Mouse (Mus musculus): ENCODE results near the gene Man1b1. TPM values are rescaled to one million over a fixed set of nuclear protein-coding genes. Genes with fewer than 3 reads are reported as not detected.
A peak's percentile ranks its signal among the peaks of the same experiment; 100 is the strongest.

Gene Man1b1
- total RNA-seq, 2 experiments from 2014 or later, result 34.1 to 36.5 TPM

GRCm38 (mm10) chr2:25398065-25398464 is 65.9 kb downstream of the Man1b1 start:
- ATAC-seq (replicated peaks; ENCODE audit: poor library complexity, severe bottlenecking), result no peak

- no peak for ATAC-seq (replicated peaks; ENCODE audit: poor library complexity, severe bottlenecking)
These were observed 66.9 kb downstream of the Man1b1 start, which contains the start of gene Npdc1 for GRCm38 (mm10) chr2:25399051-25399450. Gene Npdc1, plus strand, starts transcription at chr2:25399351.

- no peak for ATAC-seq (replicated peaks; ENCODE audit: poor library complexity, severe bottlenecking)
These were observed 68.2 kb downstream of the Man1b1 start for GRCm38 (mm10) chr2:25400291-25400690.

GRCm38 (mm10) chr2:25400764-25401163 is 68.6 kb downstream of the Man1b1 start:
- peak; percentile 39 for ATAC-seq (replicated peaks; ENCODE audit: poor library complexity, severe bottlenecking)

Other genes starting within 250 kb of the Man1b1 start
Only the 30 nearest of the 37 such genes appear.
- gene Nrarp, start 151.6 kb upstream of the Man1b1 start, total RNA-seq (2014; fragmentation: Nextera tagmentation), result 0.62 TPM in 1 of 2 replicates, not detected in the other
- gene Nrarp, start 151.6 kb upstream of the Man1b1 start, total RNA-seq (2017), result 0.39 and 0.72 TPM in 2 replicates
- gene Tor4a, start 135.5 kb upstream of the Man1b1 start, total RNA-seq (2014; fragmentation: Nextera tagmentation), result 14.6 and 20.2 TPM in 2 replicates
- 14.7 and 16.4 TPM in 2 replicates for gene Tor4a, start 135.5 kb upstream of the Man1b1 start, total RNA-seq (2017)
- gene Nelfb, start 120.8 kb upstream of the Man1b1 start, total RNA-seq (2014; fragmentation: Nextera tagmentation), result 58.5 and 79.5 TPM in 2 replicates
- 33.7 and 81.1 TPM in 2 replicates for gene Nelfb, start 120.8 kb upstream of the Man1b1 start, total RNA-seq (2017)
- not detected in 2 replicates for gene Stpg3, start 117.7 kb upstream of the Man1b1 start, total RNA-seq (2014; fragmentation: Nextera tagmentation)
- not detected in 2 replicates for gene Stpg3, start 117.7 kb upstream of the Man1b1 start, total RNA-seq (2017)
- gene Fam166a, start 113.6 kb upstream of the Man1b1 start, total RNA-seq (2014; fragmentation: Nextera tagmentation), result not detected in 2 replicates
- gene Fam166a, start 113.6 kb upstream of the Man1b1 start, total RNA-seq (2017), result not detected in 2 replicates
- 180 and 327 TPM in 2 replicates for gene Tubb4b, start 107.6 kb upstream of the Man1b1 start, total RNA-seq (2014; fragmentation: Nextera tagmentation)
- gene Tubb4b, start 107.6 kb upstream of the Man1b1 start, total RNA-seq (2017), result 560 and 623 TPM in 2 replicates
- not detected in 2 replicates for gene Slc34a3, start 98.0 kb upstream of the Man1b1 start, total RNA-seq (2014; fragmentation: Nextera tagmentation)
- not detected in 2 replicates for gene Slc34a3, start 98.0 kb upstream of the Man1b1 start, total RNA-seq (2017)
- gene Rnf224, start 95.6 kb upstream of the Man1b1 start, total RNA-seq (2014; fragmentation: Nextera tagmentation), result not detected in 2 replicates
- gene Rnf224, start 95.6 kb upstream of the Man1b1 start, total RNA-seq (2017), result not detected in 2 replicates
- gene Rnf208, start 90.1 kb upstream of the Man1b1 start, total RNA-seq (2014; fragmentation: Nextera tagmentation), result 0.58 TPM in 1 of 2 replicates, not detected in the other
- not detected in 2 replicates for gene Rnf208, start 90.1 kb upstream of the Man1b1 start, total RNA-seq (2017)
- not detected in 2 replicates for gene Cysrt1, start 89.9 kb upstream of the Man1b1 start, total RNA-seq (2014; fragmentation: Nextera tagmentation)
- not detected in 2 replicates for gene Cysrt1, start 89.9 kb upstream of the Man1b1 start, total RNA-seq (2017)
- gene AL732309.1, start 85.5 kb upstream of the Man1b1 start, total RNA-seq (2014; fragmentation: Nextera tagmentation), result 5.2 and 16.1 TPM in 2 replicates
- gene AL732309.1, start 85.5 kb upstream of the Man1b1 start, total RNA-seq (2017), result 5.6 and 7.4 TPM in 2 replicates
- gene Tmem203, start 76.9 kb upstream of the Man1b1 start, total RNA-seq (2014; fragmentation: Nextera tagmentation), result 6.7 and 17.4 TPM in 2 replicates
- 6.1 and 11.2 TPM in 2 replicates for gene Tmem203, start 76.9 kb upstream of the Man1b1 start, total RNA-seq (2017)
- gene Tprn, start 69.7 kb upstream of the Man1b1 start, total RNA-seq (2014; fragmentation: Nextera tagmentation), result 15.0 and 17.2 TPM in 2 replicates
- gene Tprn, start 69.7 kb upstream of the Man1b1 start, total RNA-seq (2017), result 7.1 and 8.7 TPM in 2 replicates
- gene Ssna1, start 59.9 kb upstream of the Man1b1 start, total RNA-seq (2014; fragmentation: Nextera tagmentation), result 120 TPM in 2 replicates
- gene Ssna1, start 59.9 kb upstream of the Man1b1 start, total RNA-seq (2017), result 52.7 and 84.1 TPM in 2 replicates
- 34.7 and 46.0 TPM in 2 replicates for gene Anapc2, start 59.9 kb upstream of the Man1b1 start, total RNA-seq (2014; fragmentation: Nextera tagmentation)
- gene Anapc2, start 59.9 kb upstream of the Man1b1 start, total RNA-seq (2017), result 17.8 and 35.7 TPM in 2 replicates
- gene Tmem210, start 44.2 kb upstream of the Man1b1 start, total RNA-seq (2014; fragmentation: Nextera tagmentation), result not detected in 2 replicates
- gene Tmem210, start 44.2 kb upstream of the Man1b1 start, total RNA-seq (2017), result not detected in 2 replicates
- not detected in 2 replicates for gene Lrrc26, start 42.4 kb upstream of the Man1b1 start, total RNA-seq (2014; fragmentation: Nextera tagmentation)
- not detected in 2 replicates for gene Lrrc26, start 42.4 kb upstream of the Man1b1 start, total RNA-seq (2017)
- not detected in 2 replicates for gene Grin1, start 13.2 kb upstream of the Man1b1 start, total RNA-seq (2014; fragmentation: Nextera tagmentation)
- gene Grin1, start 13.2 kb upstream of the Man1b1 start, total RNA-seq (2017), result not detected in 2 replicates
- 15.2 and 34.8 TPM in 2 replicates for gene Dpp7, start 24.0 kb downstream of the Man1b1 start, total RNA-seq (2014; fragmentation: Nextera tagmentation)
- gene Dpp7, start 24.0 kb downstream of the Man1b1 start, total RNA-seq (2017), result 11.9 and 16.9 TPM in 2 replicates
- 55.6 and 58.1 TPM in 2 replicates for gene Uap1l1, start 33.3 kb downstream of the Man1b1 start, total RNA-seq (2014; fragmentation: Nextera tagmentation)
- 13.8 and 18.4 TPM in 2 replicates for gene Uap1l1, start 33.3 kb downstream of the Man1b1 start, total RNA-seq (2017)
- gene Sapcd2, start 40.0 kb downstream of the Man1b1 start, total RNA-seq (2014; fragmentation: Nextera tagmentation), result 4.5 and 17.1 TPM in 2 replicates
- 7.8 and 17.3 TPM in 2 replicates for gene Sapcd2, start 40.0 kb downstream of the Man1b1 start, total RNA-seq (2017)
- gene Entpd2, start 63.5 kb downstream of the Man1b1 start, total RNA-seq (2014; fragmentation: Nextera tagmentation), result not detected in 2 replicates
- not detected in 2 replicates for gene Entpd2, start 63.5 kb downstream of the Man1b1 start, total RNA-seq (2017)
- gene Npdc1, start 67.0 kb downstream of the Man1b1 start, total RNA-seq (2014; fragmentation: Nextera tagmentation), result not detected in 2 replicates
- not detected in 2 replicates for gene Npdc1, start 67.0 kb downstream of the Man1b1 start, total RNA-seq (2017)
- gene Fut7, start 90.9 kb downstream of the Man1b1 start, total RNA-seq (2014; fragmentation: Nextera tagmentation), result 34.5 and 38.8 TPM in 2 replicates
- gene Fut7, start 90.9 kb downstream of the Man1b1 start, total RNA-seq (2017), result 24.8 and 27.3 TPM in 2 replicates
- 54.8 and 56.4 TPM in 2 replicates for gene Abca2, start 96.4 kb downstream of the Man1b1 start, total RNA-seq (2014; fragmentation: Nextera tagmentation)
- 21.0 and 23.1 TPM in 2 replicates for gene Abca2, start 96.4 kb downstream of the Man1b1 start, total RNA-seq (2017)
- gene Clic3, start 124.5 kb downstream of the Man1b1 start, total RNA-seq (2014; fragmentation: Nextera tagmentation), result not detected in 2 replicates
- gene Clic3, start 124.5 kb downstream of the Man1b1 start, total RNA-seq (2017), result 1.4 TPM in 1 of 2 replicates, not detected in the other
- 29.1 and 39.4 TPM in 2 replicates for gene Paxx, start 128.8 kb downstream of the Man1b1 start, total RNA-seq (2014; fragmentation: Nextera tagmentation)
- 20.2 and 32.5 TPM in 2 replicates for gene Paxx, start 128.8 kb downstream of the Man1b1 start, total RNA-seq (2017)
- 3.5 and 4.2 TPM in 2 replicates for gene Ptgds, start 137.7 kb downstream of the Man1b1 start, total RNA-seq (2014; fragmentation: Nextera tagmentation)
- gene Ptgds, start 137.7 kb downstream of the Man1b1 start, total RNA-seq (2017), result 0.93 TPM in 1 of 2 replicates, not detected in the other
- not detected in 2 replicates for gene Lcn12, start 161.6 kb downstream of the Man1b1 start, total RNA-seq (2014; fragmentation: Nextera tagmentation)
- gene Lcn12, start 161.6 kb downstream of the Man1b1 start, total RNA-seq (2017), result not detected in 2 replicates
- gene Fbxw5, start 168.4 kb downstream of the Man1b1 start, total RNA-seq (2014; fragmentation: Nextera tagmentation), result 30.4 and 55.0 TPM in 2 replicates
- gene Fbxw5, start 168.4 kb downstream of the Man1b1 start, total RNA-seq (2017), result 23.9 and 31.4 TPM in 2 replicates